Mouse (Mus musculus) olfactory bulb, adult 2 months (tissue): ENCODE measurements at regions not wholly inside any gene's neighbourhood (a gene's known extent, or its start where the extent isn't known, plus 50 kb on each side); places are given as distances from the start of the nearest gene placed in this dataset.

ENCODE experiments used
- H3K27ac ChIP-seq: fragments of 200-500 bp; 2 replicates; pipeline ENCODE4 v1.5.1; 2012; ENCODE audit warnings: low read depth, low read length; ENCODE audit not compliant: insufficient read depth
- H3K4me1 ChIP-seq: fragments of 200-500 bp; 2 replicates; pipeline ENCODE4 v1.6.1; 2012; ENCODE audit warnings: low read length; ENCODE audit not compliant: control insufficient read depth, insufficient read depth
- H3K4me3 ChIP-seq: fragments of 200-500 bp; 2 replicates; pipeline ENCODE4 v1.5.1; 2012; ENCODE audit warnings: mild to moderate bottlenecking, low read depth, low read length, moderate library complexity; ENCODE audit not compliant: insufficient read depth
- CTCF ChIP-seq: fragments of 200-500 bp; IDR thresholded peaks from 2 replicates; pipeline ENCODE4 v1.5.1; 2012; ENCODE audit warnings: low read depth, mild to moderate bottlenecking, low read length, moderate library complexity; ENCODE audit not compliant: insufficient read depth
- POLR2A ChIP-seq: fragments of 200-500 bp; IDR thresholded peaks from 2 replicates; pipeline ENCODE4 v1.6.1; 2012; ENCODE audit warnings: mild to moderate bottlenecking, low read depth, low read length, moderate library complexity; ENCODE audit not compliant: insufficient read depth
- WGBS: fragments of 180-500 bp; shearing (Covaris S2); methylation state at CpG from one replicate; pipeline ENCODE4 v1.1.7; 2018; 5-methylcytosine and 5-hydroxymethylcytosine counted together

DNA sequence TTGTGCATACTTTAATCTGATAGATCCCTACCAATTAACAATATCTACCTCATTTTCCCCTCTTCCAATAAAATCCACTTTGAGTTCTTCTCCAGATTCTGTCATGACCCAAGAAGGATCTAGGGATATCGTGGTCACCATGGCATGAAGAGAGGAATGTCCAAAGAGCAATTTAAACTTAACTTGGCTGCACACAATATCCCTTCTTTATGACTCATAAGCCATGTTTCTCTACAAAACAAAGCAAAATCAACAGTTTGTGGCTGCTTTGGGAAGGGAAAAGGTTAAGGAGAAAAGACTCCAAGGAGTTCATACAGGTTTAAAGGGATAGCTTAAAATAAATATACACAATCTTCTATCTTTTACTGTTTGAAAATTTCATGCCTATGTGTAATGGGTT is 571.8 kb upstream of the Zeb2 start:
- H3K27ac ChIP-seq = no peak overlapping the region
- TF ChIP-seq CTCF = no peak
- no peak for TF ChIP-seq POLR2A
- no peaks in the 10 kb centered on the region for H3K4me1 ChIP-seq
- 83% methylated on average over 1 of the region's 1 CpGs for WGBS
- H3K4me3 ChIP-seq = no peak overlapping the region

DNA sequence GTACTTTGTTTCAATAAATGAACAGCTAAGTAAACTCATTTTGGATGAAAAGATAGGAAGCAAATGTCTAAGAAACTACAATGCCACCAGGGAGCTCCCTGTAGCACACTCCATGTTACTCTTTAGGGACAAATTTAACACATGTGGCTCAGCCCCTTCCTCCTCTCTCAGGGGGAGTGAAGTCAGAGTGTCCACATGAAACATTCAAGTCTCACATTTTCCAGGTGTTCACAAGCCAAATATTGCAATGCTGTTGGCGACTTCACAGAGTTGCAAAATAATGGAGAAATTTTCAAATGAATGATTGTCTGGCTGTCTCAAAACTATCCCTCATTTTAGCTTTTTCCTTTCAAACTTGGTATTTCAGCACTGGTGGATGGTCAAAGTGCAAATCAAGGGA is 564.1 kb upstream of the Zeb2 start:
- WGBS = 100% methylated on average over 1 of the region's 1 CpGs
- Histone ChIP-seq H3K4me1 (no peaks in the 10 kb centered on the region), H3K27ac (no peak overlapping the region), H3K4me3 (no peak overlapping the region)
- TF ChIP-seq CTCF = no peak
- no peak for TF ChIP-seq POLR2A

DNA sequence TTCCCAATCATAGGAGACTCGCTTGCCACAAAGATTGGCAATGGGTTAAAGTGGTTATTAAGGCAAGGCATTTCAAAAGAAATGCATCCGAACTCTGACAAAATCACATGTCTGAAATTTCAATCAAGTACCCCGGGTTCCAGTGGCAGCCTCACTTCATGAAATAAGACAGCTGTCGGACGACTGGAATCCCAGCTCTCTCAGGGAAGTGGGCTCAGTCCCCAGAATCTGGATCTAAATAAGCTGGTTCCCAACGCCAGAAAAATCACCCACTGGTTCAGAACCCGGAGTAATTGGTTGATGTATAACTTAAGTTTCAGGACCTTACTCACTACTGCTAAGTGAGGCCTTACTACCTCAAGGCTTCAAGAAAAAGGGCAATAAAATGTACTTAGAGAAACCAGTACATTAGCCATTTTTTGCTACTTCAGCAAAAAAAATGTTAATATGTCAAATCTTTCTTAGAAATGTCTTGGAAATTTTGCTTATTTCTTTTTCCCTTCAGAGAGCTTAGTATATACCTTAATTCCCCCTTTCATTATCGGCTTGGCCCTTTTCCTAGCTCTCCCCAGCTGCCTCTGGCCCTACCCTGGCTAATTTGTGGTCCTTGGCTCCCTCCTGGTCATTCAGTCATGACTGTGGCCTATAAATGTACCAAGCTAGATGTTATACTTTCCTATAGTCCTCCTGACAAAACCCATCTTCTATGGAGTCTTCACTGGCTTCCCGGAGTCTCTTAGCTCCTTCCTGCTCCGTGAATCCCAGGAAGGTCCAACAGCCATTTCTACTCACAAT is 562.1 kb upstream of the Zeb2 start:
- TF ChIP-seq POLR2A (no peak), CTCF (no peak)
- Histone ChIP-seq H3K4me3 (no peak overlapping the region), H3K27ac (no peak overlapping the region), H3K4me1 (no peaks in the 10 kb centered on the region)
- WGBS = 66% methylated on average over 10 of the region's 10 CpGs

DNA sequence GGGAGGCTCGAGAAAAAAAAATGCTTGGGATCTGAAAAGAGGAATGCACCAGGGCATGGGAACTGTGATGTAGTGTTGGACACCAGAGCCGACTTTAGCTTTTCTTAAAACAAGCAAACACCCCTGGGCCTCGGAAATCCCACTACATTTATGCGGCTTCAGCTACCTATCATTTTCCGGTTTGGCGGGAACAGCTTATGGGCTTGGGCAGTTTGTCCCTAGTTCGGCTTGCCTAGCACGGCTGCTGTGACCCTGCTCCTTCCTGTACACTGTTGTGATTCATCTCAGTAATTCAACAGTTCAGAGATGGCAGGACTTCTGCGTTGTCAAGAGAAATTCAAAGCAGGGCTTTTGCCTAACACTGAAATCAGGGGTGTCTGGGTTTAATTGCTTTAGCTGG is 561.5 kb upstream of the Zeb2 start:
- H3K4me3 ChIP-seq = no peak overlapping the region
- no peak overlapping the region for H3K27ac ChIP-seq
- TF ChIP-seq POLR2A (no peak), CTCF (no peak)
- no peaks in the 10 kb centered on the region for H3K4me1 ChIP-seq
- WGBS = 63% methylated on average over 9 of the region's 9 CpGs

DNA sequence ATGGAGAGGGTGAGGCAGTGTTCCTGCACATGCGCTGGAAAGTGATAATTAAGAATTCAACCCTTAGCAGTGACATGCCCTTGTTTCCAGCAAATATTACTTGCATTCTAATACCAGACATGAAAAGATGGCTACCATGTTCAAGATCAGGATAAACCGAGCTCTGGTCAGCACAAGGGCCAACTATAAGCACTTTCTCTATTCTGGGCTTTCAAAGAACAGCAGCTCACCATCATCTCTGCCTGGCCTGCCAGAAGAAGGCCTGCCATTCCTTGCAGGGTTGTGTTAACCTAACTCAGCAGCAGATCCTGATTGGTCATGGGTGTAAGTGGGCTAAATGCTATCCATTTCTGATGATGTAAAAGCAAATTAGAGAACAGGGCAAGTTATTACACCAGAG is 558.6 kb upstream of the Zeb2 start:
- WGBS = 79% methylated on average over 2 of the region's 2 CpGs
- TF ChIP-seq POLR2A = no peak
- no peak for TF ChIP-seq CTCF
- H3K27ac ChIP-seq = no peak overlapping the region
- H3K4me1 ChIP-seq = no peaks in the 10 kb centered on the region
- no peak overlapping the region for H3K4me3 ChIP-seq

DNA sequence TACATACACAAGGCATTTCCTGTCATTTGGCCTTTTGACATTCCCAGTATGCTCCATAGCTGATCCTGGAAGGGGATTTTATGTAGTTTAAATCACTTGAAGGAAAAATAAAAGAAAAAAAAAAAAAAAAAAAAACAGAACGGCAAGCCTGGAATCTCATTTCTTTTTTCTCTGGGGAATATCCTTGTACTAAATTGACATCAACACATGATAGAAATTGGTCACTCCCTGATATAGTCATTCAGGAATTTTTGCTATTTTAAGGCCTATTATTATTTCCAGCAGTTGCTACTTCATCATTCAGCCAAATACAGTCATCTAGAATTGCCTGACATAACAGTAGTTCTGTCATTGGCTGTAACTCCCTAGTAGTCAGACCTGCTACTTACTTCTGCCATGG is 538.8 kb upstream of the Zeb2 start:
- Histone ChIP-seq H3K27ac (no peak overlapping the region), H3K4me1 (no peaks in the 10 kb centered on the region), H3K4me3 (no peak overlapping the region)
- WGBS = 60% methylated on average over 1 of the region's 1 CpGs
- TF ChIP-seq POLR2A (no peak), CTCF (no peak)

DNA sequence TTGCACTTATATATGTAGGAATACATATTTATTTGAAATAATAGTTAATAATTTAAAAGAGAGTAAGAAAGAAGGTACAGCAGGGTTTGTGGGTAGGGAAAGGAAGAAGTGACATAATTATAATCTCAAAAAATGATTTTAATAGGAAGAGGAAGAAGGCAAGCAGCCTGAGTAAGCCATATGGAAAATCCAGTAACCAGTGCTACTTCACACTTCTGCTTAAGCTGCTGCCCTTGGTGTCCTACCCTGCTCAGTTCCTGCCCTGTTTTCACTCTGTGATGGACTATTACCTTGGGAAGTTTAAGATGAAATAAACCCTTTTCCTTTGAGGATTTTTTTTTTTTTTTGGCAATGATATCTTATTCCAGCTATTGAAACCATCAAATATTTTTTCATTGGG is 537.5 kb upstream of the Zeb2 start:
- Histone ChIP-seq H3K4me3 (no peak overlapping the region), H3K4me1 (no peaks in the 10 kb centered on the region), H3K27ac (no peak overlapping the region)
- TF ChIP-seq CTCF (no peak), POLR2A (no peak)

DNA sequence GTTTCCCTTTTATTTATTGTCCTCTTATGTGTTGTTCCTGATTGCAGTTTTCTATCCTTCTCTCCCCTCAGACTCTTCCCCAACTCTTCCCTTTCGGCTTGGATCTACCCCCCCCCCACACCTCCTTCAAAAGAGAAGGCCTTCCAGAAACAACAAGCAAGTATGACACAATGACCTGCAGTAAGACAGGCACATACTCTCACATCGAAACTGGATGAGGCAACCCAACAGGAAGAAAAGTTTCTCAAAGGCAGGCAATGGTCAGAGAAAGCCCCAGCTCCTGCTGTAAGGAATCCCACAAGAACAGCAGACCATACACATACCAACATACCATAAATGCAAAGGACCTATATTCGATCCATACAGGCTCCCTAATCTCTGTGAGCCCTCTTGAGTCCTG is 535.8 kb upstream of the Zeb2 start:
- 84% methylated on average over 3 of the region's 3 CpGs for WGBS
- no peak overlapping the region for H3K4me3 ChIP-seq
- TF ChIP-seq POLR2A = no peak
- TF ChIP-seq CTCF = no peak

DNA sequence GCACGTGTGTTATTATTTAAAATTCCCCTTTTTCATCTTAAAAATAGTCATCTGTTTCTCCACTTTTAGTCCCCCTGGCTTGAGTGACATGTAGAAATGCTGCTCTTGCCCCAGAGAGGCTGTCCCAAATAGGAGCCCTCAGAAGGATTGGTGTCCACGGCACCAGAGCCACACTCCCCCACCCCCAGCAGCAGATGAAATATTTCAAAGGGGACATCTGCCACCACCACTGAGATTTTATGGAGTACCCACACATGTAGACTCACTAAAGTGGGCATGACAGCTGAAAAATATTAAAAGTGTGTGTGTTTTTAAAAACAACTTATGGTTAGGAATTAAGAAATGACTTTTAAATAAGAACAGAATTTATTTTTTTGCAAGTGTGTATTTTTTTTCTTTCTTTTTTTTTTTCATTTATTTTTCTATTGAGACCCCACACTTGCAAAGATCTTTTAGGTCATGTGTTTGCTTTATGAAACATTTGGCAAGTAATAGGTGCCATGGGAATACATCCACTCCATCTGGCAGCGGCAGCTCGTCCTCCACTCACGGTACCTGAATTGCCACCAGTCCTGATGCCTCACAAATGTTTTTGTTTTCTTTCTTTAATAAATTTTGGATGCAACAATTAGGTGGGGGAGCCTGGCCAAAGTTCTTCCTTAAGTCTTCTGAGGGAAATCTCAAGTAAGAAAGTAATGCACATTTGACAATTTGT is 533.2 kb upstream of the Zeb2 start:
- Histone ChIP-seq H3K27ac (no peak overlapping the region), H3K4me3 (no peak overlapping the region), H3K4me1 (no peaks in the 10 kb centered on the region)
- 88% methylated on average over 5 of the region's 5 CpGs for WGBS
- TF ChIP-seq CTCF (no peak), POLR2A (no peak)

More for the DNA sequence above, 535.8 kb upstream of the Zeb2 start:
- no peaks in the 10 kb centered on the region for H3K4me1 ChIP-seq
- H3K27ac ChIP-seq = no peak overlapping the region
